Mouse (Mus musculus): ENCODE data around the gene Tnfaip2.

The Tnfaip2 gene
- long read RNA-seq, experiment 1, partial matches to known transcripts: 6 of 7 reads
- long read RNA-seq, experiment 1, other reads (novel, unspliced or antisense): 0 of 7 reads
- long read RNA-seq, experiment 2, partial matches to known transcripts: 3 of 3 reads
- long read RNA-seq, experiment 2, other reads (novel, unspliced or antisense): 0 of 3 reads

GRCm38 (mm10) chr12:111442309-111443010 is at the start of gene Tnfaip2:
TSS of gene Tnfaip2 (plus strand) at chr12:111442469.
- intact Hi-C loops (cut with DNase I): no loop called here

GRCm38 (mm10) chr12:111394008-111394407 is 48.3 kb upstream of the Tnfaip2 start:
- intact Hi-C loops (cut with DNase I): no loop called here

DNA sequence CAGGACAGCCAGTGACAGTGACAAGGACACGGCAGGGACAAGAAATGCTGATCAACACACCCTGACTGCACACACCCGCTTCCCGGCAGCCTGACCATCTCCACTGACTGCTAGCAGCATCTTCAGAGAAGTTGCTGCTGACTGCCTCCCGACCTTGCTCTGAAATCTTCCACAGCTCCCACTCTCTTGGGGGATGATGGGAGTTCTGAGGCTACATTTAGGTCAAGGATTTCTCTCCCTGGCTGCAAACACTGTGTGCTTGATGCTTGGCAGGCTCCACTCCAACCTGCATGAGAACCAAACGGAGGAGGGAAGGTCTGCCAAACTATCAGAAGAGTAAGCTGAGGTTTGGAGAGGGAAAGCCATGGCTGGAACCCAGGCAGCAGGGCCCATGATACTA is 45.3 kb upstream of the Tnfaip2 start:
- intact Hi-C loops (cut with DNase I): no loop called here

DNA sequence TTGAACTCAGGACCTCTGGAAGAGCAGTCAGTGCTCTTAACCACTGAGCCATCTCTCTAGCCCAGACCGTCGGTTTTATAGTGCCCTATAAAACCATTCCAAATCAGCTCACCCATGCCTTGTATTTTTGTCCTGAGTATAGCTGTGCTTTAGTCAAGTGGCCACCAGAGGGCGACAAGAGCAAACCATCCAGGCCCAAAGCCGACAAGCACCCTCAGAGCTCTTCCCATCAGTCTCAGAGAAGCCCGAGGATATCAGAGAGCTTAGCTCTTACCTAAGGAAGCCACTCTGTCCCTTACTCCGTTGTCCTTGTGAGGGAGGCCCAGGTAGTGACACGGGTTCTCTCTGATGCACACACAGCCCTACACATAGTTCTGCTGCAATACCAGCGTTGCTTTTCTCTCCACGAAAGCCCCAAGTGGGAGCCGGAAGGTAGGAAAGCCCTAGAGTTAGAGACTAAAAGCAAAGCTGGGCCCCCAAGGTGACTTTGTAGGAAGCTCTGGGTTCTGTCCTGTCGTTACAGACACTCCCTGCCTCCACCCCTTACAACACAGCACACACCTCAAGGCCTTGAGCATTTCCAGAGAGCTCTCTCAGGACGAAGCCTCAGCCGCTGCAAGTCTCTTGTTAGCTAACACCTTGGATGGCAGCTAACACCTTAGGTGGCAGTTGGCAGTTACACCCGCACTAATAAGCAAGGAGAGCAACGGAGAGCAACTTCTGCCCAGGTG is 40.6 kb upstream of the Tnfaip2 start:
- intact Hi-C loops (cut with DNase I): no loop called here

- intact Hi-C loops (cut with DNase I): no loop called here
Measured at GRCm38 (mm10) chr12:111404880-111405279, 37.4 kb upstream of the Tnfaip2 start.

- intact Hi-C loops (cut with DNase I): no loop called here
Measured at GRCm38 (mm10) chr12:111406622-111407021, 35.6 kb upstream of the Tnfaip2 start, which contains the start of gene Lbhd2. TSS of gene Lbhd2 (plus strand) at chr12:111406809.

DNA sequence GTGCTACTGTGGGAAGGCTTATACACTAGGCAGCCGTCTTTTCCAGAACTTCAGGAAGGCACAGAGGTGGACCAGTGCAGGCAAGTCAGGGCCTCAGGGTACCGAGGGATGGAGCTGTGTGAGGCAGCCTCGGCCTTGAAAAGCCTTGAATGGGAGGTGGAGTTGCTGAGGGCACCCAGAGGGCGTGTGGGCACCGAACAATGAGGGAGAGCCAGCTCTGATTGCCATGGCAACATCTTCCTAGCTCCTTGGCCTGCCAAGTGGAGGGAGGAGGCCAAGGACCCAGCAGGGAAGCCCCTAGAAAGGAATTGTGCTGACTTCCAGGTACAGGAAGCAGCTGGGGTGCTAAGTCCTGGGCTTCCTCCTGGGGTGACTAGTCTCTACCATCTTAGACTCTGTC is 32.7 kb upstream of the Tnfaip2 start:
- intact Hi-C loops (cut with DNase I): no loop called here

DNA sequence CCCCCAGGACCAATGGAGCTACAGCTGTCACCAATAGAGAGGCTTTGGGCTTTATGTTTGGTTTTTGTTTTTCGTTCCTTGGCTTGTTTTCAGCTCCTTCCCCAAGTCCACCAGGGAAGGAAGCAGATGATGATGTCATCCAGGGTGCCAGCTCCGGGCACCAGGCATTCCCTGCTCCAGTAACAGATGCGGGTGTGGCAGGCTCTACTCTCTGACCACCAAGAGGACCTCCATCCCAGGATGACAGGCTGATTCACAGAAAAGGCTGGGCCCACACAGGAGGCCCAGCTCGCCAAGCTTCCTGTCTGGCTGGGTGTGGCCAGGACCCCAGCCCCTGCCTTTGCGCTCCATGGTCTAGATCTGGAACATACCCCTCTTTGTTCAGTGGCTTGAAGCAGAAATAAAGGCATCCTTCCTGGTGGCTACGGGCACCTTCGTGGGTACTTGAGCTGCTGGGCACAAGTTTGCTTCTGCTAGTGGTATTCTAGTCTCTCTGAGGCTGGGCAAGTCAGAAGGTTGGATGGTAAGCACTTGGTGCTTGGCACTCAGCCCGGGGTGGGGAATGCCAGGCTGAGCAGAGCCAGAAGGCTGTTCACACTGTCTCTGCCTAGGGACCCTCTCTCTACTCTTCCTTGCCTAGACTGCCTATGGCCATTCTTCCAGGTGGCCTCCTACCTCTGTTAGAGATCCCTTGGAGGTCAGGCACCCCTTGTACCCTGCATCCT is 30.5 kb upstream of the Tnfaip2 start:
- intact Hi-C loops (cut with DNase I): loop anchor here (5.0 kb wide), 2 partner anchors 79 to 139 kb away; partner anchors contain the start of gene Amn

GRCm38 (mm10) chr12:111412581-111413284 is 29.5 kb upstream of the Tnfaip2 start:
- intact Hi-C loops (cut with DNase I): loop anchor here (5.0 kb wide), 2 partner anchors 80 to 140 kb away; partner anchors contain the start of gene Amn

DNA sequence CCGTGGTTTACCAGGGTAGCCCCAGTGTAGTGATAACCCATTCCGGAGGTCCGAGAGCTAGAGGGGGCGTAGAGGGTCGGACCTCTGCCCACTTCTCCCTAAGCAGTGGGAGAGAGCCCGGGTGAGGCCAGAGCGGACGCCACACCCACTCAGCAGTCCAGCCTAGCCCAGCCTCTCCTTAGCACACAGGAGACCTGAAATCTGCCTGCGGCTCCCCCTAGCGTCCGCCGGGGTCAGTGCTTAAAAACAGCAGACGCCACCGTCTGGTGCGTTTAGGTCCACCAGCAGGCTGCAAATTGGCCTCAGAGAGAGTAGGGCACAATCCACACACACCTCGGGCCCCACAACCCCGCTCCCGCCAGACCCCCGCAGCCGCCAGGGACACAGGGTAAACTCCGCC is 29.0 kb upstream of the Tnfaip2 start:
- intact Hi-C loops (cut with DNase I): loop anchor here (5.0 kb wide), 2 partner anchors 81 to 141 kb away; partner anchors contain the start of gene Amn

GRCm38 (mm10) chr12:111416921-111417779 is 25.1 kb upstream of the Tnfaip2 start, which contains the start of gene Exoc3l4:
TSS of gene Exoc3l4 (plus strand) at chr12:111417017.
- intact Hi-C loops (cut with DNase I): no loop called here

DNA sequence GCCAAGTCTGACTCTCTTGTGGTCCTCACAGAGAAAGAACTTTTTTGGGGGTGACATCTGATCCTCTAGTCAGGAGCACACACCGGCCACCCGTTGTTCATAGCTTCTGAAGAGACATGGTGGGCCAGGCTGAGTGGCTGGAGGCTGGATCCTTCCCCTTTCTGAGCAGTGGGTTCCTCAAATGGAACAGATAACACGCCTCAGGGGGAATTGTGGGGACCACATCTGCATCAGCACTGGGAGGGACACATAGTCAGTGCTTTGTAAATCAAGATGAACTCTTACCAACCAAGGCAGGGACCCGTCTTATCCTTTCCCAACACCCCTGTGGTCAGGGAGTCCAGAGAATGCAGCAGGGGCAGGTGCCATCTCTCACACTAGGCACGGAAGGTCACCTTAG is 22.4 kb upstream of the Tnfaip2 start:
- intact Hi-C loops (cut with DNase I): no loop called here

DNA sequence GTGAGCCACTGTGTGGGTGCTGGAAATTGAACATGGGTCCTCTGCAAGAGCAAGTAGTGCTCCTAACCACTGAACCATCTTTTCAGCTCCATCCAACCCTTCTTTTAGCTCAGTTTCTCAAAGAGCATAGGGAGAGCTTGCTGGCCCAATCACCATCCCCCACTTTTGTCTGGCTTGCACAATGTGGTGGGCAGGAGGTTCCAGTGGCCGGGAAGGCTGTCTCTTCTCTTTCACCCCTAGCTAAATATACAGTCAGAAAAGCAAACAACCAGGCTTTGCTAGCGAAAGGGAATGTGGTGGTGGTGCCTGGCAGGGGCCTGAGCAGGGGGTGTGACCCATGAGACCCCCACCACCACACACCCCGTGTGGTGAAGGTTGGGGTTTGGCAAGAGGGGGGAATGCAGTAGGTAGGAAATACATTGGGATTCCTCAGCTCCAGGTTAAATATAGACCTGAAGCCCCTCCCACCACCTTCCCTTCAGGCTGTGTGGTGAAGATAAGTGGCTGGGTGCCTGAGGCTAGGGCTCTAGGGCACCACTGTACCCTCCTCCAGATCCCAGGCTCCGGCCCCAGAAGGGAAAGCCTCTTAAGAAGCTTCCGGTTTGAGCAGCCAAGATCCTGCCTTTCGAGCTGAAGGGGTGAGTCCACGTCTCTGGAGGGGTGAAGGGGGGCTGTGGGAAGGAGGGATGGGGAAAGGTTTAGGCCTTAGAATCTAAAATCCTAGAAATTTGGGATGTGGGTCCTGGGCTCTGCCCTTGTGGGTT is 21.1 kb upstream of the Tnfaip2 start:
- intact Hi-C loops (cut with DNase I): no loop called here

GRCm38 (mm10) chr12:111422852-111423251 is 19.4 kb upstream of the Tnfaip2 start:
- intact Hi-C loops (cut with DNase I): no loop called here

- intact Hi-C loops (cut with DNase I): no loop called here
Measured at GRCm38 (mm10) chr12:111423570-111424129, 18.6 kb upstream of the Tnfaip2 start.

DNA sequence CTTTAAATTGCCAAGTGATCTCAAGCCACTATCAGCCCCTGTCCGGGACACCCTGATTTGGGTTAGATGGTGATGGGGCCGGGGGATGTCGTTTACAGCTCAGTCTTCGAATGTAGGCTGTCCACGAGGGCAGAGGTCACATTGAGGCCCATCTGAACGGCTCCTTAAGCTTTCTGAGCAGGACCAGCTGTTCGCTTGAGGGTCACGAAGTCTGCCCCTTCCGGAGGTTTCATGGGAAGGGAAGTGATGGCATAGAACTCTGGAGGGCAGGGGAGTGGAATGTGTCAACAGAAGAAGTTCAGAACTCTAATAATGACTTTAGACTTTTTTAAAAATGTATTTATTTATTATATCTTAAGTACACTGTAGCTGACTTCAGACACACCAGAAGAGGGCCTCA is 17.7 kb upstream of the Tnfaip2 start:
- intact Hi-C loops (cut with DNase I): no loop called here

DNA sequence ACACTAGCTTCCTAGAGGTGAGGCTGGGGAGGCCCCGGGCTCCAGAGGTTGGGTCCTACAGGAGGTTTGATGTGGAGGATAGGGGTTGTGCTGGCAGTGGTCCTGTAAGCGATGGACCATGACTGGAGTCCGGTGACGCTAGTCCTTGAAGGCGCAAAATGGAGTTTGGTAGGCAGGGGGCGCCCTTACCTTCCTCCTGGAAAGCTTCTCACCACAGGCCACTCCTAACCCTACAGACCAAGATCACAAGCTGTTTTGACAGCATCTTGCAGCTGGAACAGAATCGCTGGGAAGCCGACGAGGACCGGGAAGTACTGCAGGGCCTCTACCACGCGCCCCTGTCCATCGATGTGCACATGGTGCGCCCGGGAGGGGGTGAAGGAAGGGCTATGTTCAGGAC is 17.0 kb upstream of the Tnfaip2 start:
- intact Hi-C loops (cut with DNase I): no loop called here

DNA sequence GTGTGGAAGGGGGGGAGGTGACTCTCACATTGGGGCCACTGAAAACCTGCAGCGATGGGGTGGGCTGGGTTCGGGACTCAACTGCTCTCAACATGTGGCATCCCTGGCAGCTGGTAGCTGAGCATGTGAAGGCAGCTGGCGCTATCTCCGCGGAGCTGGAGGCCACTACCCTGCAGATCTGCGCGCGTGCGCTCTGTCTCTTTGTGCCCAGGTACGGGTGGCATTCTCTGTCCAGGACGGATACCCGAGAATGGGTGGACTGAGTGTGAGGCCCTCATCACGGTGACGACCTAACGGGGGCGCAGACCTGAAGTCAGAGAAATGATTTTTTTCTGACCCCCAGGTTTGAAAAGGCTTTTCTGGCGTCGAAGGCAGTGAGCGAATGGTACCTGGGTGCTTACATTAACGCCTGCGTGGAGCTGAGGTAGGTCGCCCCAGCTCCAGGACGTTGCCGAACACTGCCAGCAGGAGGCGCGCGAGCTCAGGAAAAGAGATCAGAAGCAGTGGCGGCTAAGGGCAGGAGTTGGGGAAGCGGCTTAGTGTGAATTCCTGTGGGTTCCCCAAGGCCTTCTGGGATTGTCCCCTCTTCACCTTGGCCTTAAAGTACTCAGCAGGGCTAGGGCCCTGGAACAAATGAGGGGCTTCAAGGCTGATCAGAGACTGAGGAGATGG is 16.3 kb upstream of the Tnfaip2 start:
- intact Hi-C loops (cut with DNase I): loop anchor here (1.0 to 2.0 kb wide), 2 partner anchors 33 to 43 kb away; no protein-coding TSS in a partner anchor

Measured in adrenal gland (tissue).